ENCODE assay signal across 13 mouse cellular contexts in genomic region chr8:92072254-92072615, GRCm38 (mm10).
"Had no signal": no experiment of that assay in that cellular context is flagged by ENCODE, and none has a peak within 500 bp of the region (broad histone marks: within the 10 kb centered on the region; RNA-seq: fewer than 3 reads in every experiment).

No protein-coding gene starts in this region.

- H3K4me2 ChIP-seq: limb, embryonic 15.5 days; liver, embryonic 12.5 days; lung, embryonic 14.5 days; neural tube, embryonic 12.5 days had no signal

- H3K4me3 ChIP-seq: limb, embryonic 15.5 days; liver, embryonic 12.5 days; myocyte; neural tube, embryonic 12.5 days had no signal

- H3K9me3 ChIP-seq: limb, embryonic 15.5 days; liver, embryonic 12.5 days; neural tube, embryonic 12.5 days had no signal

- H3K9ac ChIP-seq: limb, embryonic 15.5 days; liver, embryonic 12.5 days; lung, embryonic 14.5 days; neural tube, embryonic 12.5 days had no signal

- DNase-seq: kidney, postnatal 36 days; layer of hippocampus, adult 9-11 months; lung, embryonic 14.5 days; lung, postnatal 10 days; lung, postnatal 4 days; right cerebral cortex, adult 18-20 months; right cerebral cortex, postnatal 25 days; thymus, postnatal 4 days had no signal

- H3K36me3 ChIP-seq: limb, embryonic 15.5 days; liver, embryonic 12.5 days; neural tube, embryonic 12.5 days had no signal

- H3K27ac ChIP-seq: kidney, postnatal 0 days; limb, embryonic 15.5 days; liver, embryonic 12.5 days; neural tube, embryonic 12.5 days had no signal

- H3K4me1 ChIP-seq: limb, embryonic 15.5 days; liver, embryonic 12.5 days had no signal

- ATAC-seq: liver, embryonic 12.5 days had no signal
